Mouse (Mus musculus) brown adipose tissue, adult 24 weeks (tissue): ENCODE results near the gene Aqp1. TPM values are rescaled to one million over a fixed set of nuclear protein-coding genes. Genes with fewer than 3 reads are reported as not detected.

Experiments used
- H3K27ac ChIP-seq: fragments of 200-500 bp; replicated peaks from 2 replicates; pipeline ENCODE4 v1.5.1; 2012; ENCODE audit warnings: low read depth, mild to moderate bottlenecking, low read length
- H3K4me1 ChIP-seq: fragments of 200-500 bp; 2 replicates; pipeline ENCODE4 v1.6.1; 2012; ENCODE audit warnings: low read length, mixed read lengths; ENCODE audit not compliant: control insufficient read depth, insufficient read depth, insufficient read length
- H3K4me3 ChIP-seq: fragments of 200-500 bp; 2 replicates; pipeline ENCODE4 v1.5.1; 2012; ENCODE audit warnings: low read depth, mild to moderate bottlenecking, low read length, moderate library complexity; ENCODE audit not compliant: insufficient read depth
- polyA plus RNA-seq: library from polyadenylated mRNA; stranded (reverse); fragments of >200 nt; gene quantifications from 2 replicates; pipeline ENCODE4 v1.2.4, GENCODE M21; 2012; ENCODE audit not compliant: missing spikeins, insufficient read depth, insufficient read length

Gene Aqp1
- polyA plus RNA-seq, 1 experiment, result 63.6 TPM

GRCm38 (mm10) chr6:55358731-55359143 is 22.5 kb downstream of the Aqp1 start:
- Histone ChIP-seq H3K4me3 (no peak overlapping the region), H3K27ac (no peak overlapping the region), H3K4me1 (peaks cover 14% of the 10 kb centered on the region; the same call in 1 of the 2 replicates)

GRCm38 (mm10) chr6:55362663-55363062 is 26.4 kb downstream of the Aqp1 start:
- peaks cover 2% of the 10 kb centered on the region; the same call in 1 of the 2 replicates for H3K4me1 ChIP-seq
- no peak overlapping the region for H3K27ac ChIP-seq
- no peak overlapping the region for H3K4me3 ChIP-seq

- no peak overlapping the region for H3K27ac ChIP-seq
- H3K4me1 ChIP-seq, result no peaks in the 10 kb centered on the region
- no peak overlapping the region for H3K4me3 ChIP-seq
Measured at GRCm38 (mm10) chr6:55367126-55367525, 30.9 kb downstream of the Aqp1 start.

GRCm38 (mm10) chr6:55370831-55371230 is 34.6 kb downstream of the Aqp1 start:
- no peaks in the 10 kb centered on the region for H3K4me1 ChIP-seq
- no peak overlapping the region for H3K4me3 ChIP-seq
- no peak overlapping the region for H3K27ac ChIP-seq

GRCm38 (mm10) chr6:55376076-55376475 is 39.8 kb downstream of the Aqp1 start, which contains the start of gene Ghrhr:
Gene Ghrhr (plus strand): TSS chr6:55376295.
- H3K4me1 ChIP-seq, result no peaks in the 10 kb centered on the region
- no peak within 1 kb of the TSS for H3K4me3 ChIP-seq
- no peak within 1 kb of the TSS for H3K27ac ChIP-seq

GRCm38 (mm10) chr6:55376511-55376910 is 40.3 kb downstream of the Aqp1 start:
- Histone ChIP-seq H3K4me3 (no peak overlapping the region), H3K4me1 (no peaks in the 10 kb centered on the region), H3K27ac (no peak overlapping the region)

- H3K4me3 ChIP-seq, result no peak overlapping the region
- H3K4me1 ChIP-seq, result no peaks in the 10 kb centered on the region
- no peak overlapping the region for H3K27ac ChIP-seq
Measured at GRCm38 (mm10) chr6:55377461-55377860, 41.2 kb downstream of the Aqp1 start.

GRCm38 (mm10) chr6:55379641-55380335 is 43.6 kb downstream of the Aqp1 start:
- Histone ChIP-seq H3K4me3 (no peak overlapping the region), H3K4me1 (no peaks in the 10 kb centered on the region), H3K27ac (no peak overlapping the region)

- no peaks in the 10 kb centered on the region for H3K4me1 ChIP-seq
- H3K27ac ChIP-seq, result no peak overlapping the region
- no peak overlapping the region for H3K4me3 ChIP-seq
Measured at GRCm38 (mm10) chr6:55381966-55382365, 45.7 kb downstream of the Aqp1 start.

- Histone ChIP-seq H3K27ac (no peak overlapping the region), H3K4me3 (no peak overlapping the region), H3K4me1 (no peaks in the 10 kb centered on the region)
Measured at GRCm38 (mm10) chr6:55383897-55384296, 47.7 kb downstream of the Aqp1 start.

- H3K27ac ChIP-seq, result no peak overlapping the region
- no peak overlapping the region for H3K4me3 ChIP-seq
- no peaks in the 10 kb centered on the region for H3K4me1 ChIP-seq
Measured at GRCm38 (mm10) chr6:55384356-55384951, 48.2 kb downstream of the Aqp1 start.

GRCm38 (mm10) chr6:55388546-55389169 is 52.4 kb downstream of the Aqp1 start:
- H3K4me3 ChIP-seq, result no peak overlapping the region
- H3K27ac ChIP-seq, result no peak overlapping the region
- H3K4me1 ChIP-seq, result no peaks in the 10 kb centered on the region

GRCm38 (mm10) chr6:55389321-55389720 is 53.1 kb downstream of the Aqp1 start:
- Histone ChIP-seq H3K4me1 (no peaks in the 10 kb centered on the region), H3K27ac (no peak overlapping the region), H3K4me3 (no peak overlapping the region)

GRCm38 (mm10) chr6:55391814-55392213 is 55.6 kb downstream of the Aqp1 start:
- H3K4me3 ChIP-seq, result no peak overlapping the region
- no peak overlapping the region for H3K27ac ChIP-seq
- no peaks in the 10 kb centered on the region for H3K4me1 ChIP-seq

- H3K4me1 ChIP-seq, result no peaks in the 10 kb centered on the region
- H3K27ac ChIP-seq, result no peak overlapping the region
- H3K4me3 ChIP-seq, result no peak overlapping the region
Measured at GRCm38 (mm10) chr6:55392453-55392852, 56.2 kb downstream of the Aqp1 start.

- Histone ChIP-seq H3K27ac (no peak overlapping the region), H3K4me3 (no peak overlapping the region), H3K4me1 (peaks cover 3% of the 10 kb centered on the region; the same call in 1 of the 2 replicates)
Measured at GRCm38 (mm10) chr6:55394854-55395253, 58.6 kb downstream of the Aqp1 start.
